Mouse (Mus musculus) embryonic fibroblast, embryonic 13.5 days (primary cell): ENCODE data around the gene Grm1.

ENCODE experiments used
- CTCF ChIP-seq: IDR thresholded peaks from 2 replicates; pipeline ENCODE4 v1.5.1; 2011; ENCODE audit warnings: mild to moderate bottlenecking, control low read depth, low read length, moderate library complexity, borderline replicate concordance; ENCODE audit not compliant: insufficient read depth
- POLR2A ChIP-seq: IDR thresholded peaks from 2 replicates; pipeline ENCODE4 v1.6.1; 2011; ENCODE audit warnings: low read depth, mild to moderate bottlenecking, control low read depth, low read length, moderate library complexity

DNA sequence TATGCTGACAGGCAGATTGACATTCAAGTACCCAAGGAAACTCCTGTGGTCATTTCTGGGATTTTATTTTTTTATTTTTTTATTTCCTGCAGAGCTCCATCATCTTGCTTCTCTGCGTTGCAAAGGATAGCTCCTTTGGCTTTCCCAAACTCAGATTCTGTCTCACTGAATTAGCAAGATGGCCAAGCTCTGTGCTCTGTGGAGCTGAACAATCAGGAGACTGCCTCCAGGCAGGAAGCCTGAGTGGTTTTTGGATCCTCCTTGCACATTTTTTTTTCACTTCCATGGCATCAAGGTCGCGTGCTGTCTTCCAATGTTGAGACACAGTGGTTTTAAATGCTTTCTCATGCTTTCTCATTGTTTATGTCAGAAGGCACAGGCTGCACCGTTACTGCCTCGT lies 347.6 kb downstream of the Grm1 start:
- TF ChIP-seq POLR2A: no peak
- TF ChIP-seq CTCF: no peak
